Mouse (Mus musculus): ENCODE measurements around the gene Cage1. TPM values are rescaled to one million over a fixed set of nuclear protein-coding genes. Genes with fewer than 3 reads are reported as not detected.

Cage1 gene
- polyA plus RNA-seq, 1 experiment from 2014 or later: 1.2 TPM

DNA sequence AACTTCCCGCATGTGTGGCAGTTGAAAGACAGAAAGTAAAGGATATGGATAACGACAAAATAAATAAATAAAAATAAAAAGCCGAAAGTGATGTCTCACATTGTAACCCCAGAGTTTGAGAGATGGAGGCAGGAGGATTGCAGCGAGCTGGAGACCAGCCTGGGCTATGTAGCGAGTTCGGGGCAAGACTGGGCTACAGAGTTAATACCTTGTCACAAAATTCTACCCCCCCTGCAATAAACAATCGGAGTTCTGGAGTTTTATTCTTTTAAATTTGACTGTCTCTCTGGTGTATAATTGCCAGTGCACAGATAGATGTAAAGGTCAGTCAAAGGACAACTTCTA, 42.5 kb downstream of the Cage1 start:
- peaks cover 5% of the 10 kb centered on the region for H3K4me1 ChIP-seq (ENCODE audit: control insufficient read depth, insufficient read depth, low read length)
- peak overlapping the region; percentile 6; the same call in 1 of the 2 replicates for H3K27ac ChIP-seq (ENCODE audit: low read length)
- H3K4me3 ChIP-seq (ENCODE audit: low read length): peak overlapping the region; percentile 96
- no peak for ATAC-seq (replicated peaks; ENCODE audit: extremely low read depth, insufficient read depth, low FRiP score)
- peak overlapping the region; percentile 61 for H3K4me2 ChIP-seq (ENCODE audit: low read depth, low read length)
- WGBS: 22% methylated on average over 7 of the region's 7 CpGs
- peaks cover 12% of the 10 kb centered on the region for H3K36me3 ChIP-seq (ENCODE audit: control insufficient read depth, insufficient read depth)
- no peaks in the 10 kb centered on the region for H3K9me3 ChIP-seq (replicated peaks; ENCODE audit: control insufficient read depth, low read length)
- no peaks in the 10 kb centered on the region for H3K27me3 ChIP-seq (ENCODE audit: control insufficient read depth, insufficient read depth, low read length)
- peak overlapping the region; percentile 57 for H3K9ac ChIP-seq (ENCODE audit: low read length)

DNA sequence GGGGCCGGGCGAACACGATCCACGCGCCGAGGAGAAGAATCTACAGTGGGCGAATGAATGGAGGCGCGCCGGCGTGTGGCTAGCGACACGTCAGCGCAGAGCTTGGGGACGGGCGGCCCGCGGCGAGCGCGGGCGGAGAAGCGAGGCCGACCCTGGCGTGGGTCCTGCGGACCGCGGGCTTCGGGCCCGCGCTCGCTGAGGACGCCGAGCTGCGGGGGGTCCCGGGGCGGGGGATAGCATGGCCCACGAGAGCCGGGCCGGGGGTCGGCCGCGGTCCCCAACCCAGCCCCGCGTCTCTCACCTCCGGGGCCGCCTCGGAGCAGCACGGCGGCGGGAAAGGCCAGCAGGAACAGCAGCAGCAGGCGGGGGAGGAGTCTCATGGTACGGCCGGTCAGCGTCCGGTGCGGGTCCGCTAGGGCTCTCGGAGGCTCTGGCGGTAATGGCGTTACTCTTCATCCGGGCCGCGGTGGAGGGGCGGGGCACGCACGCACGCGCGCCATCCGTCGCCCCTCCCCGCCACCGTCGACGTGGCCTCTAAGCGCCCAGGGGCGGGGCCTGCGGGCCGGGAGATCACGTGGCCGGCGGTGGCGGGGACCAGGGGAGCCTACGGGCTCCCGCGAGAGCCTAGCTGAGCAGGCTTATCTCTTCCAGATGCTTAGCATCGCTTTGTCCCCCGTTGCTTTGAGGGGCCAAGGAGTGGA, 43.0 kb downstream of the Cage1 start, which contains the start of gene Ssr1:
Gene Ssr1 (minus strand): TSS at position 514 of the 701 bp plus-strand sequence.
- H3K36me3 ChIP-seq (ENCODE audit: control insufficient read depth, insufficient read depth): peaks cover 17% of the 10 kb centered on the region
- ATAC-seq (replicated peaks; ENCODE audit: extremely low read depth, insufficient read depth, low FRiP score): peak; percentile 99
- H3K4me2 ChIP-seq (ENCODE audit: low read depth, low read length): peak within 1 kb of the TSS; percentile 77
- peak within 1 kb of the TSS; percentile 96 for H3K9ac ChIP-seq (ENCODE audit: low read length)
- no peaks in the 10 kb centered on the region for H3K9me3 ChIP-seq (replicated peaks; ENCODE audit: control insufficient read depth, low read length)
- H3K4me3 ChIP-seq (ENCODE audit: low read length): peak within 1 kb of the TSS; percentile 96
- peak within 1 kb of the TSS; percentile 94 for H3K27ac ChIP-seq (ENCODE audit: low read length)
- peaks cover 5% of the 10 kb centered on the region for H3K4me1 ChIP-seq (ENCODE audit: control insufficient read depth, insufficient read depth, low read length)
- WGBS: 2% methylated on average over 65 of the region's 89 CpGs
- H3K27me3 ChIP-seq (ENCODE audit: control insufficient read depth, insufficient read depth, low read length): no peaks in the 10 kb centered on the region

DNA sequence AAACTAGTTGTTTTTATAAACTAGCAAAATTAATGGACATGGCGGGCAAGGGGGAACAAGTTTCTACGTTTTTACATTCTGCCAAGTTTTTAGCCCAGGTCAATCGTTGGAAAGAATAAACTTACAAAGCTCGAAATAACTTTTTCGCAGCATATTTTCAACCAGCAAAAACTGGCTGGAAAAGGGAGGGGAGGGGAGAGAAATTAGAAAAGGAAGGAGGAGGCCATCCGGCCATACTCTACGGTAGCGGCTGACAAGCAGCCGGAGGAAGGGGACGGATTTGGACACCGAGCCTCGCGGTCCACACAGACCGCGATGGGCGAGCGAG, 43.5 kb downstream of the Cage1 start:
- peaks cover 21% of the 10 kb centered on the region for H3K36me3 ChIP-seq (ENCODE audit: control insufficient read depth, insufficient read depth)
- ATAC-seq (replicated peaks; ENCODE audit: extremely low read depth, insufficient read depth, low FRiP score): peak; percentile 56
- peaks cover 5% of the 10 kb centered on the region for H3K4me1 ChIP-seq (ENCODE audit: control insufficient read depth, insufficient read depth, low read length)
- H3K4me3 ChIP-seq (ENCODE audit: low read length): peak overlapping the region; percentile 96
- no peaks in the 10 kb centered on the region for H3K9me3 ChIP-seq (replicated peaks; ENCODE audit: control insufficient read depth, low read length)
- H3K27ac ChIP-seq (ENCODE audit: low read length): peak overlapping the region; percentile 94
- 0% methylated on average over 17 of the region's 17 CpGs for WGBS
- peak overlapping the region; percentile 96 for H3K9ac ChIP-seq (ENCODE audit: low read length)
- peak overlapping the region; percentile 77 for H3K4me2 ChIP-seq (ENCODE audit: low read depth, low read length)
- no peaks in the 10 kb centered on the region for H3K27me3 ChIP-seq (ENCODE audit: control insufficient read depth, insufficient read depth, low read length)

DNA sequence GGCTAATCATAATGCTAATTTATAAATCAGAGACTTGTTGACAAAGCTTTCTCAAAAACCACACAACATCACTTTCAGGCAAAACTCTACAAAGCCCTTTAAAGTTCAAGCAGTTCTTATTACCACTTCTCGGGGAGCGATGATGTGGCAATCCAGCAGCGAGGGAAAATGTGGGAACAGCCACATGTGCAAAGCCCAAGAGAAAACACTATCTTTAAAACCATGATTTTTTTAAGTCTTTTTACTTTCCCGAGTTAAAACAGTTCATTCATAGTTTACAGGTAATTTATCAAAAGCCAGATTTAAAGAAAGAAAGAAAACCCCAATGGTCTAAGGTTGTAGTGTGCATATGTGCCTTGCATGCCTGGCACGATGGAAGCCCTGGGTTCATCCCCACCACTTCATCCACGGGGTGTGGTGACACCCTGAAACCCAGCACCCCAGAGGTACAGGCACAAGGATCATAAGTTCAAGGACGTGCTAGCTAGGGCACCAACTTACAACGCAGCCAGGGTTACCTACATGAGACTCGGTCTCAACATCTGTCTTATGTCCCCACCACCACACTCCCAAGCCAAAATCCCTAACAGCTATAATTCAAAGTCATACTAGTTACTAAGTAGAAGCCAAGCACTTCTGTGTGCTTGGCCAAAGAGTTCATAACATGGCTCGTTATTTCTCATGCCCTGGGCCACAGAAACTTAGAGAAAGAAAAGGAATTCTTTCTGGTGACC, 44.1 kb downstream of the Cage1 start:
- Histone ChIP-seq H3K9ac (ENCODE audit: low read length) (peak overlapping the region; percentile 96), H3K4me1 (ENCODE audit: control insufficient read depth, insufficient read depth, low read length) (peaks cover 5% of the 10 kb centered on the region), H3K9me3 (replicated peaks; ENCODE audit: control insufficient read depth, low read length) (no peaks in the 10 kb centered on the region), H3K36me3 (ENCODE audit: control insufficient read depth, insufficient read depth) (peaks cover 23% of the 10 kb centered on the region), H3K4me3 (ENCODE audit: low read length) (peak overlapping the region; percentile 96), H3K27ac (ENCODE audit: low read length) (no peak overlapping the region; the same call in 1 of the 2 replicates), H3K27me3 (ENCODE audit: control insufficient read depth, insufficient read depth, low read length) (no peaks in the 10 kb centered on the region), H3K4me2 (ENCODE audit: low read depth, low read length) (peak overlapping the region; percentile 77)
- no peak for ATAC-seq (replicated peaks; ENCODE audit: extremely low read depth, insufficient read depth, low FRiP score)
- 10% methylated on average over 10 of the region's 10 CpGs for WGBS

DNA sequence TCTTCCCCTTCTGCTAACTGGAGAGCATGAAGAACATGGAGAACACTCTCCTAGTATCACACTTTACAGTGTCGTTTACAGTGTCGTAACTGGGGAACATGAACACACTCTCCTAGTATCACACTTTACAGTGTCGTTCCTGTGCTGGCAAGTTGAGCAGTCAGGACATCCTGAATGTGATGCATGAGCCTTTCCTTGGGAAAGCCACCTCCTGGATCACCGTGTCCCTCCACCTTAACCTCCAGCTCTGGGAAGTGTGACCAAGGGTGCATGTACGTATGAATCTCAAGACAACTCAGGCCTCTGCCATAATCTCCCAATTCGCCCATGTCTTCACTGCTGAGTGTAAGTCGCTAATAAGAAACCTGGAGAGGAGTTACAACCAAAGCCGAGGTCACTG, 47.2 kb downstream of the Cage1 start:
- no peak for ATAC-seq (replicated peaks; ENCODE audit: extremely low read depth, insufficient read depth, low FRiP score)
- H3K27ac ChIP-seq (ENCODE audit: low read length): no peak overlapping the region
- no peak overlapping the region for H3K4me3 ChIP-seq (ENCODE audit: low read length)
- no peaks in the 10 kb centered on the region for H3K27me3 ChIP-seq (ENCODE audit: control insufficient read depth, insufficient read depth, low read length)
- H3K36me3 ChIP-seq (ENCODE audit: control insufficient read depth, insufficient read depth): peaks cover 46% of the 10 kb centered on the region
- no peak overlapping the region for H3K9ac ChIP-seq (ENCODE audit: low read length)
- H3K9me3 ChIP-seq (replicated peaks; ENCODE audit: control insufficient read depth, low read length): no peaks in the 10 kb centered on the region
- peaks cover 5% of the 10 kb centered on the region for H3K4me1 ChIP-seq (ENCODE audit: control insufficient read depth, insufficient read depth, low read length)
- WGBS: 84% methylated on average over 8 of the region's 8 CpGs
- H3K4me2 ChIP-seq (ENCODE audit: low read depth, low read length): no peak overlapping the region

DNA sequence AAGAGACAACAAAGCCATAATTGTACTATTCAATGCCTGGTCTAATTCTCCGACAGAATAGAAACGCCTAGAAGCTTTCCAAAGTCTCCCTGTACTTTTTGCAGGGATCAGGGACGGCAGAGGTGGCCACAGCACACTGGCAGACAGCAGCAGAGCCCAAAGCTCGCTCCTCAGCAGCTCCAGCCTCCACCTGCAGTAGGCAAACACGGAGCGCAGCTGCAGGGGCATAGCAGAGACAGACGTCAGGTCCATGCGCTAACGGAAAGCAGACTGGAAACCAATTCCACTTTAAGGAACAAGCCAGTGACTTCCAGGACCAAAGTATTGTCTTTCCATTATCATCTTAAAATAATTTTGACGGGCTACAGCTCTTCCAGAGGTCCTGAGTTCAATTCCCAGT, 50.7 kb downstream of the Cage1 start:
- H3K4me3 ChIP-seq (ENCODE audit: low read length): no peak overlapping the region
- H3K9me3 ChIP-seq (replicated peaks; ENCODE audit: control insufficient read depth, low read length): no peaks in the 10 kb centered on the region
- H3K36me3 ChIP-seq (ENCODE audit: control insufficient read depth, insufficient read depth): peaks cover 69% of the 10 kb centered on the region
- H3K4me1 ChIP-seq (ENCODE audit: control insufficient read depth, insufficient read depth, low read length): no peaks in the 10 kb centered on the region
- no peak for ATAC-seq (replicated peaks; ENCODE audit: extremely low read depth, insufficient read depth, low FRiP score)
- no peak overlapping the region for H3K27ac ChIP-seq (ENCODE audit: low read length)
- H3K27me3 ChIP-seq (ENCODE audit: control insufficient read depth, insufficient read depth, low read length): no peaks in the 10 kb centered on the region
- H3K4me2 ChIP-seq (ENCODE audit: low read depth, low read length): no peak overlapping the region
- H3K9ac ChIP-seq (ENCODE audit: low read length): no peak overlapping the region
- 88% methylated on average over 10 of the region's 10 CpGs for WGBS

DNA sequence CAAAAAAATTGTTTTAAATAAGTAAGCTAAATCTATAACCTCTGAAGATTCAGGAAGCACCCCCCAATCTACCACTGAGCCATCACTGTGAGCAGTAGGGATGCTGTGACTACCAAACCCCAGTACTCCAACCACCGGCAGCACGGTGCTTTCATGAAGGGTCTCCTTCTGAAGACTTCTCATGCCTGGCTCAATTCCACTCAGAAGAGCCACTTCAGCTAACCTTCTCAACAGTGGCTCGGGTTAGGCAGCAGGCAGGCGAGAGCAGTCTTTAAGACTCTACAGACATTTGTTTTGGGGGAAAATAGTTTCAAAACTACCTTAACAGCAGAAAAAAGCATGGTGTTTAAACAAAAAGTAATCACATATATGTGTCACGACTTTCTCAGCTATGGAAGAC, 55.8 kb downstream of the Cage1 start:
- H3K9ac ChIP-seq (ENCODE audit: low read length): no peak overlapping the region
- no peaks in the 10 kb centered on the region for H3K27me3 ChIP-seq (ENCODE audit: control insufficient read depth, insufficient read depth, low read length)
- H3K4me2 ChIP-seq (ENCODE audit: low read depth, low read length): no peak overlapping the region
- H3K36me3 ChIP-seq (ENCODE audit: control insufficient read depth, insufficient read depth): peaks cover 61% of the 10 kb centered on the region
- no peak overlapping the region for H3K27ac ChIP-seq (ENCODE audit: low read length)
- no peaks in the 10 kb centered on the region for H3K9me3 ChIP-seq (replicated peaks; ENCODE audit: control insufficient read depth, low read length)
- H3K4me1 ChIP-seq (ENCODE audit: control insufficient read depth, insufficient read depth, low read length): no peaks in the 10 kb centered on the region
- WGBS: 84% methylated on average over 5 of the region's 5 CpGs
- H3K4me3 ChIP-seq (ENCODE audit: low read length): no peak overlapping the region
- no peak for ATAC-seq (replicated peaks; ENCODE audit: extremely low read depth, insufficient read depth, low FRiP score)

DNA sequence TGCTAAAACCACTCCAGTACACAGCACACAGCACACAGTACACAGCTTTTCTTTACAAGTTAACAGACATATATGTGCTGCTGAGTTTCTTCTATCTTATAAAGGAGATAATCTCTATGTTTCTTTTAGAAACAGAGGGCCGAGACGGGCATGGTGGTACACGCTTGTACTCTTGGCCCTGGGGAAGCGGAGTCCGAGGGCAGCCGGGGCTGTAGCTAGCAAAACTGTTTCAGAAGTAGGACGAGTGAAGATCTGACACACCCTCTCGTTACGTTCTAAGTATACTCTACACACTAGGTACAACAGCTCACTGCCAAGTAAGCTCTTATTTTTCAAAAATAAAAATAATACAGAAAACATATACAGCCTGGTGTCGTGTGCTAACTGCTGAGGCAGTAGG, 56.5 kb downstream of the Cage1 start:
- Histone ChIP-seq H3K9ac (ENCODE audit: low read length) (no peak overlapping the region), H3K36me3 (ENCODE audit: control insufficient read depth, insufficient read depth) (peaks cover 57% of the 10 kb centered on the region), H3K27ac (ENCODE audit: low read length) (no peak overlapping the region), H3K4me3 (ENCODE audit: low read length) (no peak overlapping the region), H3K4me1 (ENCODE audit: control insufficient read depth, insufficient read depth, low read length) (no peaks in the 10 kb centered on the region), H3K27me3 (ENCODE audit: control insufficient read depth, insufficient read depth, low read length) (no peaks in the 10 kb centered on the region), H3K9me3 (replicated peaks; ENCODE audit: control insufficient read depth, low read length) (no peaks in the 10 kb centered on the region), H3K4me2 (ENCODE audit: low read depth, low read length) (no peak overlapping the region)
- WGBS: 92% methylated on average over 10 of the region's 10 CpGs
- ATAC-seq (replicated peaks; ENCODE audit: extremely low read depth, insufficient read depth, low FRiP score): no peak

DNA sequence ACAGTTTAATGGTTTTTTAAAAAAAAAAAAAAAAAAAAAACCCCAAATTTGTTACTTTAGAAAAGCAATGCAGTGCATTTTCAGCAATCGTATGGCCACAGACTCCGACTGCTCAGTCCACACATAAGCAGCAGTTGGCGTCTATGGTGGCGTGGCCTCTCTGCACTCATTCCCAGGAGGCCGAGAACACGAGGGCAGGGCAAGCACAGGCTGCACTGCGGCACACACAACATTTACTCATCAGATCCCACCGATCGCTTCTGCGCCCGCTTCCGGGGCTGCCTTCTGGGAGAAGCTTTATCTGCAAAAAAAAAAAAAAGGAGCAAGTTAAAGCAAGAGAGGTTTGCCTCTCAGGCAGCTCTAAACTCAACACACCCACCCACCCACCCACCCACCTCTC, 57.4 kb downstream of the Cage1 start:
- no peak overlapping the region for H3K9ac ChIP-seq (ENCODE audit: low read length)
- no peak for ATAC-seq (replicated peaks; ENCODE audit: extremely low read depth, insufficient read depth, low FRiP score)
- H3K4me1 ChIP-seq (ENCODE audit: control insufficient read depth, insufficient read depth, low read length): no peaks in the 10 kb centered on the region
- H3K4me3 ChIP-seq (ENCODE audit: low read length): no peak overlapping the region
- no peaks in the 10 kb centered on the region for H3K9me3 ChIP-seq (replicated peaks; ENCODE audit: control insufficient read depth, low read length)
- no peaks in the 10 kb centered on the region for H3K27me3 ChIP-seq (ENCODE audit: control insufficient read depth, insufficient read depth, low read length)
- 91% methylated on average over 12 of the region's 12 CpGs for WGBS
- no peak overlapping the region for H3K27ac ChIP-seq (ENCODE audit: low read length)
- no peak overlapping the region for H3K4me2 ChIP-seq (ENCODE audit: low read depth, low read length)
- H3K36me3 ChIP-seq (ENCODE audit: control insufficient read depth, insufficient read depth): peaks cover 53% of the 10 kb centered on the region

Measured in heart, embryonic 16.5 days (tissue).